Mouse (Mus musculus) megakaryocyte, embryonic 14.5 days (primary cell): ENCODE measurements at regions not wholly inside any gene's neighbourhood (a gene's known extent, or its start where the extent isn't known, plus 50 kb on each side); places are given as distances from the start of the nearest gene placed in this dataset.

Experiments
- FLI1 ChIP-seq: IDR thresholded peaks from 2 replicates; pipeline ENCODE4 v1.6.1; 2012; ENCODE audit warnings: low read length, inconsistent platforms, mixed read lengths
- GATA1 ChIP-seq: IDR thresholded peaks from 3 replicates; pipeline ENCODE4 v1.6.1; 2012; ENCODE audit warnings: mixed read lengths, low read length, inconsistent platforms, borderline replicate concordance

DNA sequence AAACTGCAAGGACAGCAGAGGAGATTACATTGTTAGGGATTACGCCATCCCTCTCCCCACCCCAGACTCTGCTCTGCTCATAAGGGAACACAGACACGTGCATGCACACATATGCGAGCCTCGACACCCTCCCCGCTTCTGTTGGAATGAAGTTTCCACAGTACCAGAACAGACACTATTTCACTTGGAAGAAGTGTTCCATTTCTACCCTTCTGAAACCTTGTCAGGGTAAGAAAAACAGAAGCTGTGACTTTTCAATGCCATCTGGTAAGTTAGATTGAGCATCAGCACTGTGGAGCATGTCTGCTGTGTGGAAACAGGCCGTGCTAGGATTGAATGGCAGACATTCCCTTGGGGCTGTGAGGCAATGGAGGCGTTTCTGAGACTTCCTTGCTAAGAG lies 382.0 kb downstream of the Sec16b start:
- TF ChIP-seq GATA1, result no peak
- no peak for TF ChIP-seq FLI1
